Mouse (Mus musculus) lung, adult 2 months (tissue): Measurements from ENCODE around the gene Adam26a.
"Not testable (repeated sequence)": the region's sequence is repeated elsewhere in the genome, so short reads cannot be mapped to it uniquely, and the experiment has no call there.

Source experiments
- CTCF ChIP-seq: fragments of 200-500 bp; IDR thresholded peaks from 2 replicates; pipeline ENCODE4 v1.5.1; 2011; ENCODE audit warnings: mild to moderate bottlenecking, low read length, control low read depth; ENCODE audit not compliant: insufficient read depth
- POLR2A ChIP-seq: fragments of 200-500 bp; IDR thresholded peaks from 2 replicates; pipeline ENCODE4 v1.6.1; 2011; ENCODE audit warnings: low read depth, mild to moderate bottlenecking, control low read depth, low read length, borderline replicate concordance; ENCODE audit errors: extremely low read depth

DNA sequence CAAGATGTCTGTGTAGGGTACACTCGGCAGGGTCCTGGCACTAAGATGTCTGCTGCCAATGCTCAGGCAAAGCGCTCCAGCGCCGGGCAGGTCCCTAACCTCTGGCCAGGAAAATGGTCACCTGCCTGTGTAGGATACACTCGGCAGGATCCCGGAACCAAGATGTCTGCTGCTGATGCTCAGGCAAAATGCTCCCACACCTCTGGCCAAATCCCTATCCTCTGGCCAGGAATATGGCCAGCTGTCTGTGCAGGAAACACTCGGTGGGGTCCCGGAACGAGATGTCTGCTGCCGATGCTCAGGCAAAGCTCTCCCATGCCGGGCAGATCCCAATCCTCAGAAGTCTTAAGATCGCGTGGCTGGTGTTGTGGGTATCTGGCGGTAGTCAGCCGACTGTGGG is 26.7 kb upstream of the Adam26a start:
- TF ChIP-seq POLR2A, CTCF: not testable (repeated sequence)
